Mouse (Mus musculus): ENCODE data around the gene Lamp5. TPM values are rescaled to one million over a fixed set of nuclear protein-coding genes. Genes with fewer than 3 reads are reported as not detected.

Gene Lamp5
- 0.23 and 0.32 TPM in 2 replicates for polyA plus RNA-seq (2015; fragmentation: Nextera tagmentation; extraction: Ambion mirVana)

- peak within 1 kb of the TSS; percentile 31 for H3K4me2 ChIP-seq (ENCODE audit: low read depth, low read length)
These were observed at the start of gene Lamp5 for GRCm38 (mm10) chr2:136051688-136052289. Gene Lamp5, plus strand, starts transcription at chr2:136052239.

DNA sequence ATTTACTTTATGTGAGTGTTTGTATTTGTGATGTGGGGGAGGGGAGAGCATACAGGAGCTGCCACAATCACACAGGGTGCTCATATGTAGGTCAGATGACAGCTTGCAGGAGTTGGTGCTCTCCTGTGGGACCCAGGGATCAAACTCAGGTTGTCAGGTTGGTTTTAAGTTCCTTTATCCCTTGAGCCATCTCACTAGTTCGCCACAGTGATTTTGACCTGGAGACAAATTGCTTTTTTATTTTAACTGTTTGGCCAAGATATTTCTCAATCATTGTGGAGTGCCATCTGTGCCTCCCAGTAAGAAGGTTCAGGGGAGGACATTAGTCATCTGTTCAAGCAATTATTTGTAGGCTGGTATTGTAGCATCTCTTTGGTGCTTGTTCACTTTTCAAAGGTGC lies 48.2 kb upstream of the Lamp5 start:
- Histone ChIP-seq H3K36me3 (ENCODE audit: control insufficient read depth, insufficient read depth, low read length) (peaks cover 6% of the 10 kb centered on the region; the same call in 1 of the 2 replicates), H3K9me3 (replicated peaks; ENCODE audit: control insufficient read depth, low read length) (no peaks in the 10 kb centered on the region), H3K4me1 (ENCODE audit: control insufficient read depth, insufficient read depth, low read length) (no peaks in the 10 kb centered on the region), H3K9ac (ENCODE audit: low read length) (no peak overlapping the region), H3K27ac (ENCODE audit: low read length) (no peak overlapping the region), H3K4me2 (ENCODE audit: low read depth, low read length) (no peak overlapping the region), H3K27me3 (ENCODE audit: control insufficient read depth, insufficient read depth, low read length) (no peaks in the 10 kb centered on the region), H3K4me3 (replicated peaks; ENCODE audit: low read length) (no peak overlapping the region)
- 81% methylated on average over 1 of the region's 1 CpGs for WGBS
- ATAC-seq (ENCODE audit: insufficient read depth, low FRiP score): no peak

More at GRCm38 (mm10) chr2:136051688-136052289, at the start of gene Lamp5:
- H3K4me3 ChIP-seq (replicated peaks; ENCODE audit: low read length): no peak within 1 kb of the TSS; the same call in 1 of the 2 replicates
- no peak for ATAC-seq (ENCODE audit: insufficient read depth, low FRiP score)
- no peaks in the 10 kb centered on the region for H3K9me3 ChIP-seq (replicated peaks; ENCODE audit: control insufficient read depth, low read length)
- H3K27me3 ChIP-seq (ENCODE audit: control insufficient read depth, insufficient read depth, low read length): 0 out of 2 replicates have a peak, but pooled peaks cover 10% of the 10 kb centered on the region
- no peak within 1 kb of the TSS for H3K27ac ChIP-seq (ENCODE audit: low read length)
- no peaks in the 10 kb centered on the region for H3K4me1 ChIP-seq (ENCODE audit: control insufficient read depth, insufficient read depth, low read length)
- H3K9ac ChIP-seq (ENCODE audit: low read length): no peak within 1 kb of the TSS
- H3K36me3 ChIP-seq (ENCODE audit: control insufficient read depth, insufficient read depth, low read length): no peaks in the 10 kb centered on the region
- WGBS: 5% methylated on average over 8 of the region's 8 CpGs

GRCm38 (mm10) chr2:136006280-136006679 lies 45.8 kb upstream of the Lamp5 start:
- Histone ChIP-seq H3K27ac (ENCODE audit: low read length) (no peak overlapping the region), H3K9me3 (replicated peaks; ENCODE audit: control insufficient read depth, low read length) (no peaks in the 10 kb centered on the region), H3K27me3 (ENCODE audit: control insufficient read depth, insufficient read depth, low read length) (no peaks in the 10 kb centered on the region), H3K4me2 (ENCODE audit: low read depth, low read length) (no peak overlapping the region), H3K4me1 (ENCODE audit: control insufficient read depth, insufficient read depth, low read length) (no peaks in the 10 kb centered on the region), H3K9ac (ENCODE audit: low read length) (no peak overlapping the region), H3K4me3 (replicated peaks; ENCODE audit: low read length) (no peak overlapping the region), H3K36me3 (ENCODE audit: control insufficient read depth, insufficient read depth, low read length) (peaks cover 6% of the 10 kb centered on the region; the same call in 1 of the 2 replicates)
- no peak for ATAC-seq (ENCODE audit: insufficient read depth, low FRiP score)
- 89% methylated on average over 5 of the region's 5 CpGs for WGBS

DNA sequence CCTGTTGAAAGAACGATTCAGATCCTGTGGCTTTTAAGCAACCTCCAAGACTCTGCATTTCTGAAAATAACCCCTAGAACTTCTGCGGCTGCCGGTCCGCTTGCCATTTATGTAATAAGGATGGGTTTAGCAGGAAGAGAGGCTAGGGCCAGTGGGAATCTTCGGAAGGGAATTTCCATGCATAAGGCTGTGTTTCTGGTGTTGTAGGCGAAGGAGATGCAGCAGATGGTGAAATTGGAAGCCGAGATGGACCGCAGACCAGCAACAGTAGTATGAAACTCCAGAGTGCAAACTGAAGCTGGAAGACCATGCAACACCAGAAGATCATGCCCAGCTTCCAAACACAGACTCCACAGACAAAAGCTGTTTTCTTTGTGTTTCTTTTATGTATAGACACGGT lies 39.3 kb upstream of the Lamp5 start:
- Histone ChIP-seq H3K4me1 (ENCODE audit: control insufficient read depth, insufficient read depth, low read length) (no peaks in the 10 kb centered on the region), H3K4me3 (replicated peaks; ENCODE audit: low read length) (no peak overlapping the region), H3K9ac (ENCODE audit: low read length) (no peak overlapping the region), H3K9me3 (replicated peaks; ENCODE audit: control insufficient read depth, low read length) (no peaks in the 10 kb centered on the region), H3K27ac (ENCODE audit: low read length) (no peak overlapping the region), H3K36me3 (ENCODE audit: control insufficient read depth, insufficient read depth, low read length) (no peaks in the 10 kb centered on the region; the same call in 1 of the 2 replicates), H3K4me2 (ENCODE audit: low read depth, low read length) (no peak overlapping the region), H3K27me3 (ENCODE audit: control insufficient read depth, insufficient read depth, low read length) (no peaks in the 10 kb centered on the region)
- no peak for ATAC-seq (ENCODE audit: insufficient read depth, low FRiP score)
- WGBS: 88% methylated on average over 9 of the region's 9 CpGs

- Histone ChIP-seq H3K27me3 (ENCODE audit: control insufficient read depth, insufficient read depth, low read length) (0 out of 2 replicates have a peak, but pooled peaks cover 10% of the 10 kb centered on the region), H3K9ac (ENCODE audit: low read length) (no peak overlapping the region), H3K27ac (ENCODE audit: low read length) (no peak overlapping the region), H3K4me2 (ENCODE audit: low read depth, low read length) (no peak overlapping the region), H3K4me1 (ENCODE audit: control insufficient read depth, insufficient read depth, low read length) (no peaks in the 10 kb centered on the region), H3K4me3 (replicated peaks; ENCODE audit: low read length) (no peak overlapping the region), H3K36me3 (ENCODE audit: control insufficient read depth, insufficient read depth, low read length) (no peaks in the 10 kb centered on the region), H3K9me3 (replicated peaks; ENCODE audit: control insufficient read depth, low read length) (no peaks in the 10 kb centered on the region)
- ATAC-seq (ENCODE audit: insufficient read depth, low FRiP score): no peak
- 88% methylated on average over 4 of the region's 4 CpGs for WGBS
These were observed 3.6 kb upstream of the Lamp5 start for GRCm38 (mm10) chr2:136048464-136048863.

- Histone ChIP-seq H3K36me3 (ENCODE audit: control insufficient read depth, insufficient read depth, low read length) (no peaks in the 10 kb centered on the region), H3K9me3 (replicated peaks; ENCODE audit: control insufficient read depth, low read length) (no peaks in the 10 kb centered on the region), H3K9ac (ENCODE audit: low read length) (no peak overlapping the region), H3K27me3 (ENCODE audit: control insufficient read depth, insufficient read depth, low read length) (0 out of 2 replicates have a peak, but pooled peaks cover 10% of the 10 kb centered on the region), H3K4me3 (replicated peaks; ENCODE audit: low read length) (no peak overlapping the region; the same call in 1 of the 2 replicates), H3K4me2 (ENCODE audit: low read depth, low read length) (peak overlapping the region; percentile 31), H3K4me1 (ENCODE audit: control insufficient read depth, insufficient read depth, low read length) (no peaks in the 10 kb centered on the region), H3K27ac (ENCODE audit: low read length) (no peak overlapping the region)
- no peak for ATAC-seq (ENCODE audit: insufficient read depth, low FRiP score)
- WGBS: 15% methylated on average over 27 of the region's 27 CpGs
These were observed 1.0 kb upstream of the Lamp5 start for GRCm38 (mm10) chr2:136050793-136051615.

DNA sequence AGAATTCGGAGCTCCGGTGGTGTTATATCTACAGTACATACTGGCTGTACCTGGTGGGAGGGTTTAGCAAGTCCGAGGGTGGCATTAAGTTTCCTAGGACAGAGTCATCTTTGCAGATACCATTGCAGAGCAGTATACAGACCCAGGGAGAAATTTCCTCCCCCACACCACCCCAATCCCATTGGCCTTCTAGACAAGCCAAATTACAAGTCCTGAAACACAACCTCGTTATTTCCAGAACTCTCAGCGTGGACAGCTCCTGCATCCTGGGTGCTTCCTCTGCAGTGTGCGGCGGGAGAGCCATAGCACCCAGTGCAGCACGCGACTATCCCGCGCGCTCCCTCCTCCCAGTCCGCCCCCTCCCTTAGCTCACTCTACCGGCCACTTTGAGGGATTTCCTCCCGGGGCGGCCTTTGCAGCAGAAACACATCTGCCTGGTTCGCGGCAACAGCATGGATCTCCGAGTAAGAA lies 5.9 kb downstream of the Lamp5 start:
- H3K36me3 ChIP-seq (ENCODE audit: control insufficient read depth, insufficient read depth, low read length): no peaks in the 10 kb centered on the region
- H3K9ac ChIP-seq (ENCODE audit: low read length): no peak overlapping the region
- H3K27ac ChIP-seq (ENCODE audit: low read length): no peak overlapping the region
- H3K9me3 ChIP-seq (replicated peaks; ENCODE audit: control insufficient read depth, low read length): no peaks in the 10 kb centered on the region
- WGBS: 7% methylated on average over 19 of the region's 19 CpGs
- no peaks in the 10 kb centered on the region for H3K4me1 ChIP-seq (ENCODE audit: control insufficient read depth, insufficient read depth, low read length)
- peak overlapping the region; percentile 8; the same call in 1 of the 2 replicates for H3K4me2 ChIP-seq (ENCODE audit: low read depth, low read length)
- peaks cover 37% of the 10 kb centered on the region for H3K27me3 ChIP-seq (ENCODE audit: control insufficient read depth, insufficient read depth, low read length)
- ATAC-seq (ENCODE audit: insufficient read depth, low FRiP score): peak; percentile 44; the same call in 1 of the 2 replicates
- H3K4me3 ChIP-seq (replicated peaks; ENCODE audit: low read length): no peak overlapping the region

- Histone ChIP-seq H3K4me1 (ENCODE audit: control insufficient read depth, insufficient read depth, low read length) (no peaks in the 10 kb centered on the region), H3K36me3 (ENCODE audit: control insufficient read depth, insufficient read depth, low read length) (no peaks in the 10 kb centered on the region), H3K4me3 (replicated peaks; ENCODE audit: low read length) (no peak overlapping the region), H3K27me3 (ENCODE audit: control insufficient read depth, insufficient read depth, low read length) (peaks cover 37% of the 10 kb centered on the region), H3K27ac (ENCODE audit: low read length) (no peak overlapping the region), H3K4me2 (ENCODE audit: low read depth, low read length) (peak overlapping the region; percentile 8; the same call in 1 of the 2 replicates), H3K9ac (ENCODE audit: low read length) (no peak overlapping the region), H3K9me3 (replicated peaks; ENCODE audit: control insufficient read depth, low read length) (no peaks in the 10 kb centered on the region)
- ATAC-seq (ENCODE audit: insufficient read depth, low FRiP score): no peak
- 6% methylated on average over 7 of the region's 7 CpGs for WGBS
These were observed 6.4 kb downstream of the Lamp5 start for GRCm38 (mm10) chr2:136058398-136058797.
